Mouse (Mus musculus) E14TG2a.4 (cell line): ENCODE measurements around the gene Ubqln1.

Source experiments
- CTCF ChIP-seq: conservative IDR thresholded peaks from 2 replicates; pipeline ENCODE4 v1.5.1; 2014; ENCODE audit warnings: low read length
- NANOG ChIP-seq: IDR thresholded peaks from 2 replicates; pipeline ENCODE4 v1.6.1; 2014; ENCODE audit warnings: borderline replicate concordance, low read length, mixed read lengths

GRCm38 (mm10) chr13:58176105-58176504 is 39.3 kb downstream of the Ubqln1 start:
- no peak for TF ChIP-seq CTCF
- no peak for TF ChIP-seq NANOG
